Mouse (Mus musculus) left cerebral cortex, postnatal 10 days (tissue): Measurements from ENCODE around the gene Npat. TPM values are rescaled to one million over a fixed set of nuclear protein-coding genes. Genes with fewer than 3 reads are reported as not detected.
A peak's percentile ranks its signal among the peaks of the same experiment; 100 is the strongest.

Experiments
- DNase-seq, 2 experiments: peaks; one replicate each; pipeline ENCODE4 v3.0.0; 2021 to 2022; ENCODE audit warnings: low spot score in 2 of 2, mixed read lengths in 1 of 2; ENCODE audit errors: extremely low spot score in 1 of 2
- intact Hi-C: fragments of 180-260 bp; cut with DNase I; formaldehyde crosslinking; loops from one replicate; pipeline ENCODE4 v1.15.1; 2025
- total RNA-seq, 2 experiments: library from RNA; stranded (reverse); gene quantifications; 2 replicates each; pipeline ENCODE4 v1.2.3; 2021

Npat gene
- total RNA-seq, 2 experiments from 2014 or later: 14.8 to 15.2 TPM

DNA sequence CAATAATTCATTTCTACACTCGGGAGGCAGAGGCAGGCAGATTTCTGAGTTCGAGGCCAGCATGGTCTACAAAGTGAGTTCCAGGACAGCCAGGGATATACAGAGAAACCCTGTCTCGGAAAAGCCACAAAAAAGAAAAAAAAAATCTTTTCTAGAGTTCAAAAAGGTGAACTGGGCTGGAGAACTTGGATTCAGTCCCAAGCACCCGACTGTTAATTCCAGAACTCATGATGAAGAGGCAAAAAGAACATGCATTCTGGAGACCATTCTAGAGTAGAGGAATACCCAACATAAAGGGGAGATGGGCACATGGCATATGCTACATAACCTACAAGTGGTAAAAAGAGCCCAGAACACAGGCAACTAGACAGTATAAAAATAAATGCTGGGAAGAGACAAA lies 71.0 kb downstream of the Npat start:
- intact Hi-C loops: no loop called here
- no peak for DNase-seq

DNA sequence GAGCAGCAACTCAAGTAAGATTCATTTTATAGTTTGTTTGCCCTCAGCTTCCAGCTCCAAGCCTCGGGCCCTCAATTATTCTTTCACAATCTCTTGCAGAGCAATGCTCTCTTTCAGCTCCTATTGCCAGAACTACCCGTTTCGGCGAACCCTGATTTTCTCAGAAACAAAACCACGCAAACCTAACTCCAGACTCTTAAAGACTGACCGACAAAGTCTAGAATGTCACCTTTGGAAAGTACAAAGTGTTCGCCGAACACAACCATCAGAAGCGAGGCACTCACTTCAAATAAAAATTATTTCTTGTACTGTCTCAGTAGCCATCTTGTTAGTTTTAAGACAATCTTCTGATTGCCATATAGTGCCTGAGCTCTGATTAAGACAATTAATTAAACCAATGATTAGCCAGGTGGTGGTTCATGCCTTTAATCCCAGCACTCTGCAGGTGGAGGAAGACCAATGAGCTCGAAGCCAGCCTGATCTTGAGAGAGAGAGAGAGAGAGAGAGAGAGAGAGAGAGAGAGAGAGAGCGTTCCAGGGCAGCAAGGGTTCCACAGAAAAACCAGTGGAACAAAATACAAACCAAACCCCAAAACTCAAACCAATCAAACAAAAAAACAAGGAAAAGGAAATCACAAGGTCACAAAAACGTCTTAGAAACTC lies 72.6 kb downstream of the Npat start:
- DNase-seq: no peak
- intact Hi-C loops: no loop called here

DNA sequence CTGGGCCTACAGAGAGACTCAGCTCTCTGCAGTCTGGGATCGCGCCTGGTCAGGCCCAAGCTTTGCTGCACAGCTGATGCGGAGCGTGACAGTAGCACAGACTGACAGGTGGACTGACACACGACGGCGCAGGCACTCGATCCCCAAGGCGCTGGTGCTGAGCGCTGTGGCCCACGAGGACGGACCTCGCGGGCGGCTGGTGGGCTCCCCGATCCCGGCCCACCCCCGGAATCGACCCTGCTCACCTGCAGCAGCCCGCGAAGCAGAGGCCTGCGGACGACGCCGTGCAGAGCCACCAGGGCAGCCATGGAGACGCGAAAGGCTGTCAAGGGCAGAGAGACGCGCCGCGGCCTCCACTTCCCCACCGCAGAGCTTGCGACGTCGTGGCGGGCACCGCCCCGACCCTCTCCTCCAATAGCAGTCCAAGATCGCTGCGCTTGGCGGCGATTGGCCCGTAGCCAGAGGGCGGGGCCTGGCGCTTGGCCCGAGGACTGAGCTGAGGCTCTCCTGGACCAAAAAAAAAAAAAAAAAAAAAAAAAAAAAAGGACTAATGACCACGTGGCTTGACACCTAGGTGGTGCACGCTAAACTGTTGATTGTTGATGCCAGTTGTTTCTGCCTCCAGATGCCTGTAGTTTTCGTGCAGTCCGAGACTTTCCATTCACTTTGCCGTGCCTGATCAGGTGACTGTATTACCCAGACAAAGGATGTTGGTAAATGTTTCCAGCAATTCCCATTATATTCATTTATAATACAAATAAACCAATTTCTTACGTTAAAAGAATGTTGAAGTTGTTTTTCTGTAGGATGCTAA lies 73.3 kb downstream of the Npat start, which contains the start of gene Acat1:
Gene Acat1 (minus strand): TSS at position 415 of the 814 bp plus-strand sequence.
- intact Hi-C loops: no loop called here
- peak; percentile 91 to 96 for DNase-seq

DNA sequence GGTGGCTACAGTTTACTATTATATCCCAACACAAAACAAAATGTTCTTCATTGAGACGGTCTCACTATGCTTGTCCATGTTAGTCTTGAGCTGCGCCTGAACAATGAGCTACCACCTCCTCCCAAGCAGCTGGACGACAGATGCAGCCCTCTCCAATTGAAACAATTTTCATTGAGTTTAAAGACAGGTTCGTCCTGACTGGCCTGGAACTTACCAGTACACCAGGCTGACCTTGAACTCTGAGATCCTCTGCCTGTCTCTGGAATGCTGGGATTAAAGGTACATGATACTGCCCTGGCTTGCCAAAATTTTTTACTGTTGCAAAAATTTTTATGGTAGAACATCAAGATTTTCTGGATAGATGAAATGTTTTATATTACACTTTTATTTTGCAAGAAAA lies 77.4 kb downstream of the Npat start:
- no peak for DNase-seq
- intact Hi-C loops: no loop called here

DNA sequence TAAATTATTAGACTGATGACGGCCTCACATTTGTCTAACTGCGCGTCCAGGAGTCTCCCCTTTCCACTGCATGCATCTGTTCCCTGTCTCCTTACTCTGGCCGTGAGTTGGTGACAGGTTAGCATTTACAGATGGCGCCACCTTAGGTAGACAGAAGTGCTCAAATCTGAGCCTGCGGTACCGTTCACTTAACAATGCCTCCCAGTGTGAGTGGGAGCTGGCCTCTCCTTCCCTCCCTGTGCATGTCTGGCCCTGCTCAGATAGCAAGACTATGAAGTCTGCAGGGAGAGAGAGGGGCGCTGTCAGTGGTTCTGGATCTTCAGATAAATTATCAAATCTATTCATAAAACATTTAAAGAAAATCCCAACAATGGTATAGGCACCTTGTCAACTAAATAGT lies 78.4 kb downstream of the Npat start:
- no peak for DNase-seq
- intact Hi-C loops: no loop called here

Other genes with a start within 250 kb of the Npat start
- gene Exph5, start 235.4 kb upstream of the Npat start, total RNA-seq: 1 to 10 TPM; 6.6 to 7.9 TPM
- 1 to 10 TPM; 8.7 to 9.9 TPM for gene Kdelc2, start 153.0 kb upstream of the Npat start, total RNA-seq
- gene 4930550C14Rik, start 134.7 kb upstream of the Npat start, total RNA-seq: under 1 TPM; 0.43 to 0.57 TPM
- 10 to 100 TPM; 19.3 to 19.7 TPM for gene Atm, start 307 bp upstream of the Npat start, total RNA-seq
- 100 to 1,000 TPM; 125 to 135 TPM for gene Acat1, start 73.3 kb downstream of the Npat start, total RNA-seq
- gene Cul5, start 133.0 kb downstream of the Npat start, total RNA-seq: 10 to 100 TPM; 51.4 to 57.6 TPM
- gene Rab39, start 169.2 kb downstream of the Npat start, total RNA-seq: 1 to 10 TPM; 1.2 to 1.7 TPM
- gene Slc35f2, start 234.5 kb downstream of the Npat start, total RNA-seq: 1 to 10 TPM; 7.6 to 8.6 TPM